Mouse (Mus musculus): ENCODE measurements around the gene Lfng. TPM values are rescaled to one million over a fixed set of nuclear protein-coding genes. Genes with fewer than 3 reads are reported as not detected.
A peak's percentile ranks its signal among the peaks of the same experiment; 100 is the strongest.

Gene Lfng
- polyA plus RNA-seq, 2 experiments = 19.2 to 38.9 TPM

DNA sequence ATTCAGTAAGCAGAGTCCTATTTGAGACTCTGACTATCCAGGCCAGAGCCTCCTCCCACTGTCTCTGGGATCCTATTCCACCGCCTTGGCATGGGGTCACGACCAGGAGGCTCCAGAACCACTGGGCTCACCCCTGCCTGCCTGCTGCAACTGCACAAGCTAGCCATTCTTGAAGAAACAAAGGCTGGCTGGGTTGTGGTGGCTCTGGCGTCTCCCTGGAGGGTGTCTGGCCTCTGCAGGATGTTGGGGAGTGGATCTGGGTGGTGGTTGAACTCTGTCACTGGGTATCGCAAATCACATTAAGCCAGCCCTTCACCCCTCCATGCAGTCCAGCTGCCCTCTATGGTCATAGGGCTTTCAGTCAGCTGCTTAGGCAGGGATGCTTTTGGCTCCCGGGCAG lies 7.2 kb upstream of the Lfng start:
- Histone ChIP-seq H3K9ac (ENCODE audit: low read depth, low read length, severe bottlenecking) (no peak overlapping the region), H3K4me2 (replicated peaks; ENCODE audit: low read depth, low read length, severe bottlenecking) (no peak overlapping the region), H3K36me3 (ENCODE audit: control insufficient read depth, insufficient read depth, low read length) (no peaks in the 10 kb centered on the region), H3K4me1 (ENCODE audit: control insufficient read depth, insufficient read depth, low read length) (peaks cover 7% of the 10 kb centered on the region; the same call in 1 of the 2 replicates), H3K4me3 (replicated peaks; ENCODE audit: low read length) (no peak overlapping the region), H3K27me3 (ENCODE audit: control insufficient read depth, insufficient read depth, low read length) (peaks cover 2% of the 10 kb centered on the region; the same call in 1 of the 2 replicates), H3K9me3 (ENCODE audit: control insufficient read depth, low read length) (no peaks in the 10 kb centered on the region), H3K27ac (replicated peaks; ENCODE audit: low read depth, low read length) (no peak overlapping the region)
- 46% methylated on average over 5 of the region's 5 CpGs for WGBS
- DNase-seq (ENCODE audit: low spot score) = no peak
- no peak for TF ChIP-seq POLR2A (IDR thresholded peaks at IDR 0.05; ENCODE audit: borderline replicate concordance, extremely low read depth, insufficient read depth, insufficient read length)
- no peak for ATAC-seq (ENCODE audit: low FRiP score, low read depth)

- Histone ChIP-seq H3K4me3 (replicated peaks; ENCODE audit: low read length) (no peak overlapping the region), H3K4me2 (replicated peaks; ENCODE audit: low read depth, low read length, severe bottlenecking) (no peak overlapping the region), H3K4me1 (ENCODE audit: control insufficient read depth, insufficient read depth, low read length) (peaks cover 19% of the 10 kb centered on the region), H3K27me3 (ENCODE audit: control insufficient read depth, insufficient read depth, low read length) (peaks cover 20% of the 10 kb centered on the region), H3K9me3 (ENCODE audit: control insufficient read depth, low read length) (no peaks in the 10 kb centered on the region), H3K36me3 (ENCODE audit: control insufficient read depth, insufficient read depth, low read length) (no peaks in the 10 kb centered on the region), H3K9ac (ENCODE audit: low read depth, low read length, severe bottlenecking) (no peak overlapping the region), H3K27ac (replicated peaks; ENCODE audit: low read depth, low read length) (no peak overlapping the region)
- WGBS = 73% methylated on average over 12 of the region's 12 CpGs
- ATAC-seq (ENCODE audit: low FRiP score, low read depth) (peak; percentile 51), DNase-seq (ENCODE audit: low spot score) (peak; percentile 44)
- no peak for TF ChIP-seq POLR2A (IDR thresholded peaks at IDR 0.05; ENCODE audit: borderline replicate concordance, extremely low read depth, insufficient read depth, insufficient read length)
Observed at GRCm38 (mm10) chr5:140601712-140602111, 5.4 kb upstream of the Lfng start.

- Histone ChIP-seq H3K4me3 (replicated peaks; ENCODE audit: low read length) (no peak overlapping the region), H3K27ac (replicated peaks; ENCODE audit: low read depth, low read length) (no peak overlapping the region), H3K4me2 (replicated peaks; ENCODE audit: low read depth, low read length, severe bottlenecking) (no peak overlapping the region), H3K27me3 (ENCODE audit: control insufficient read depth, insufficient read depth, low read length) (peaks cover 26% of the 10 kb centered on the region), H3K9me3 (ENCODE audit: control insufficient read depth, low read length) (no peaks in the 10 kb centered on the region), H3K9ac (ENCODE audit: low read depth, low read length, severe bottlenecking) (no peak overlapping the region), H3K4me1 (ENCODE audit: control insufficient read depth, insufficient read depth, low read length) (peaks cover 18% of the 10 kb centered on the region), H3K36me3 (ENCODE audit: control insufficient read depth, insufficient read depth, low read length) (no peaks in the 10 kb centered on the region)
- no peak for TF ChIP-seq POLR2A (IDR thresholded peaks at IDR 0.05; ENCODE audit: borderline replicate concordance, extremely low read depth, insufficient read depth, insufficient read length)
- DNase-seq (ENCODE audit: low spot score) = no peak
- no peak for ATAC-seq (ENCODE audit: low FRiP score, low read depth)
- WGBS = 54% methylated on average over 2 of the region's 2 CpGs
Observed at GRCm38 (mm10) chr5:140602540-140602939, 4.6 kb upstream of the Lfng start.

DNA sequence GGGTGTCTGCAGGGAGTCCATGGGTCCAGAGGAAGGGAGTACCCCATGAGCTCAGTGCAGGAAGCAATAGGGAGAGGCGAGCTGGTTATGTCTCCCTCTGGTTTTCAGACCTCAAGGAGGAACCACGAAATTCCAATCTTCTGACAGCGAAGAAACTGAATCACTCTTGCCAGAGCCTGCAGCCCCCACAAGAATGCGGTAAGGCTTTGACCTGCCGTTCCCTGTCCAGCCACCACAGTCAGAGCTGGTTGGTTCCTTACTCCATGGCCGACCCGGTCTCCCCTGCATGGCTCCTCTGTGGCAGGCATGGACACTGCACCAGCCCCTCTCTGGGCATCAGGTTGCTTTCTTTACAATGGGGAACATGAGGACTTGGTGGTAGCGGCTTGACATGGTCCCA lies 2.7 kb upstream of the Lfng start:
- no peaks in the 10 kb centered on the region for H3K9me3 ChIP-seq (ENCODE audit: control insufficient read depth, low read length)
- H3K4me2 ChIP-seq (replicated peaks; ENCODE audit: low read depth, low read length, severe bottlenecking) = no peak overlapping the region
- no peak overlapping the region for H3K4me3 ChIP-seq (replicated peaks; ENCODE audit: low read length)
- H3K4me1 ChIP-seq (ENCODE audit: control insufficient read depth, insufficient read depth, low read length) = peaks cover 29% of the 10 kb centered on the region
- H3K36me3 ChIP-seq (ENCODE audit: control insufficient read depth, insufficient read depth, low read length) = no peaks in the 10 kb centered on the region
- 59% methylated on average over 8 of the region's 8 CpGs for whole genome bisulfite sequencing
- DNase-seq (ENCODE audit: low spot score) (no peak), ATAC-seq (ENCODE audit: low FRiP score, low read depth) (no peak)
- no peak overlapping the region for H3K27ac ChIP-seq (replicated peaks; ENCODE audit: low read depth, low read length)
- H3K9ac ChIP-seq (ENCODE audit: low read depth, low read length, severe bottlenecking) = no peak overlapping the region
- peaks cover 44% of the 10 kb centered on the region for H3K27me3 ChIP-seq (ENCODE audit: control insufficient read depth, insufficient read depth, low read length)
- no peak for TF ChIP-seq POLR2A (IDR thresholded peaks at IDR 0.05; ENCODE audit: borderline replicate concordance, extremely low read depth, insufficient read depth, insufficient read length)

GRCm38 (mm10) chr5:140605228-140605627 lies 1.9 kb upstream of the Lfng start:
- H3K36me3 ChIP-seq (ENCODE audit: control insufficient read depth, insufficient read depth, low read length) = no peaks in the 10 kb centered on the region
- H3K4me1 ChIP-seq (ENCODE audit: control insufficient read depth, insufficient read depth, low read length) = peaks cover 38% of the 10 kb centered on the region
- no peak overlapping the region for H3K4me2 ChIP-seq (replicated peaks; ENCODE audit: low read depth, low read length, severe bottlenecking)
- H3K9ac ChIP-seq (ENCODE audit: low read depth, low read length, severe bottlenecking) = no peak overlapping the region
- DNase-seq (ENCODE audit: low spot score) (no peak), ATAC-seq (ENCODE audit: low FRiP score, low read depth) (no peak)
- no peak overlapping the region for H3K4me3 ChIP-seq (replicated peaks; ENCODE audit: low read length)
- no peak for TF ChIP-seq POLR2A (IDR thresholded peaks at IDR 0.05; ENCODE audit: borderline replicate concordance, extremely low read depth, insufficient read depth, insufficient read length)
- H3K9me3 ChIP-seq (ENCODE audit: control insufficient read depth, low read length) = no peaks in the 10 kb centered on the region
- H3K27ac ChIP-seq (replicated peaks; ENCODE audit: low read depth, low read length) = no peak overlapping the region
- peaks cover 47% of the 10 kb centered on the region for H3K27me3 ChIP-seq (ENCODE audit: control insufficient read depth, insufficient read depth, low read length)
- 14% methylated on average over 3 of the region's 3 CpGs for WGBS

GRCm38 (mm10) chr5:140606386-140606785 lies 734 bp upstream of the Lfng start:
- WGBS = 2% methylated on average over 23 of the region's 23 CpGs
- Histone ChIP-seq H3K27me3 (ENCODE audit: control insufficient read depth, insufficient read depth, low read length) (peaks cover 57% of the 10 kb centered on the region), H3K4me1 (ENCODE audit: control insufficient read depth, insufficient read depth, low read length) (peaks cover 49% of the 10 kb centered on the region), H3K4me3 (replicated peaks; ENCODE audit: low read length) (peak overlapping the region; percentile 40), H3K9ac (ENCODE audit: low read depth, low read length, severe bottlenecking) (peak overlapping the region; percentile 31; the same call in 1 of the 2 replicates), H3K36me3 (ENCODE audit: control insufficient read depth, insufficient read depth, low read length) (no peaks in the 10 kb centered on the region), H3K4me2 (replicated peaks; ENCODE audit: low read depth, low read length, severe bottlenecking) (peak overlapping the region; percentile 91), H3K9me3 (ENCODE audit: control insufficient read depth, low read length) (no peaks in the 10 kb centered on the region), H3K27ac (replicated peaks; ENCODE audit: low read depth, low read length) (no peak overlapping the region)
- ATAC-seq (ENCODE audit: low FRiP score, low read depth) = 0 out of 2 replicates have a peak, but pooled peaks have one; percentile 7
- TF ChIP-seq POLR2A (IDR thresholded peaks at IDR 0.05; ENCODE audit: borderline replicate concordance, extremely low read depth, insufficient read depth, insufficient read length) = no peak
- peak; percentile 43 for DNase-seq (ENCODE audit: low spot score)

Measured in limb, embryonic 14.5 days (tissue).